Mouse (Mus musculus): ENCODE measurements around the gene Gm21677. TPM values are rescaled to one million over a fixed set of nuclear protein-coding genes. Genes with fewer than 3 reads are reported as not detected.
"Not testable (repeated sequence)": the region's sequence is repeated elsewhere in the genome, so short reads cannot be mapped to it uniquely, and the experiment has no call there.

Gm21677 gene
- not detected in 2 replicates for total RNA-seq (2021)
- long read RNA-seq = 0 reads

DNA sequence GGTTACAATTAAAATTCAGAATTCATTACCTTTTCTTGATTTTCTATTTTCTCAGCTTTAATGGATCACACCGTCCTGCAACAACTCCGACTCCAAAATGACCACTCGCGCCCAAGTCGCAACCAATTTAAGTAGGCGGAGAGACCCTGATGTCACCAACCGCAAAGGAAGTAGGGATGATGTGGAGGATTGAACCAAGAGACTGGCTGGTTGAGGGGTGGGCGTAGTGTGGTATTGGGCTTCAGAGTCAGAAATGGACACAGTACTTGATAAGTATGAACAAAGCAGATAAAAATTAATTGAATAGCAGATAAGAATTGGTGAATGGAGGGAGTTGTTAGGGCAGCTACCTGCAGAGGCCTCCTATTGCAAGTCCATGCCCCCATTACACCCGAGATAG lies at the start of gene Gm21677:
Gene Gm21677, minus strand, starts transcription at position 101 of the 400 bp plus-strand sequence.
- DNase-seq = not testable (repeated sequence)

- not testable (repeated sequence) for DNase-seq
Measured at GRCm38 (mm10) chrY:3345229-3345628, 39.0 kb upstream of the Gm21677 start, which contains the start of gene Gm21693. Gene Gm21693 (minus strand): TSS chrY:3345329.

DNA sequence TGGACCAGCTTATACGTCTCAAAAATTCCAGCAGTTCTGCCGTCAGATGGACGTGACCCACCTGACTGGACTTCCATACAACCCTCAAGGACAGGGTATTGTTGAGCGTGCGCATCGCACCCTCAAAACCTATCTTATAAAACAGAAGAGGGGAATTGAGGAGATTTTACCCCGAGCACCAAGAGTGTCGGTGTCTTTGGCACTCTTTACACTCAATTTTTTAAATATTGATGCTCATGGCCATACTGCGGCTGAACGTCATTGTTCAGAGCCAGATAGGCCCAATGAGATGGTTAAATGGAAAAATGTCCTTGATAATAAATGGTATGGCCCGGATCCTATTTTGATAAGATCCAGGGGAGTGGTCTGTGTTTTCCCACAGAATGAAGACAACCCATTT lies 34.4 kb upstream of the Gm21677 start:
- DNase-seq = not testable (repeated sequence)

Other genes with a start within 250 kb of the Gm21677 start
- not detected in 2 replicates for gene Gm21693, start 38.9 kb upstream of the Gm21677 start, total RNA-seq (2021)
- gene Gm21704, start 103.7 kb upstream of the Gm21677 start, total RNA-seq (2021) = not detected in 2 replicates
- gene Gm21708, start 103.7 kb upstream of the Gm21677 start, total RNA-seq (2021) = not detected in 2 replicates